Mouse (Mus musculus): Measurements from ENCODE around the gene Arrdc2.

- TF ChIP-seq CTCF (IDR thresholded peaks at IDR 0.05; ENCODE audit: low read depth) (no peak), EP300 (IDR thresholded peaks at IDR 0.05; ENCODE audit: low read depth) (no peak)
Observed at GRCm38 (mm10) chr8:70804481-70805206, 34.9 kb downstream of the Arrdc2 start, which contains the start of gene Mast3.
